Comparison of ENCODE assay signal across 26 mouse cellular contexts in the genomic region with DNA sequence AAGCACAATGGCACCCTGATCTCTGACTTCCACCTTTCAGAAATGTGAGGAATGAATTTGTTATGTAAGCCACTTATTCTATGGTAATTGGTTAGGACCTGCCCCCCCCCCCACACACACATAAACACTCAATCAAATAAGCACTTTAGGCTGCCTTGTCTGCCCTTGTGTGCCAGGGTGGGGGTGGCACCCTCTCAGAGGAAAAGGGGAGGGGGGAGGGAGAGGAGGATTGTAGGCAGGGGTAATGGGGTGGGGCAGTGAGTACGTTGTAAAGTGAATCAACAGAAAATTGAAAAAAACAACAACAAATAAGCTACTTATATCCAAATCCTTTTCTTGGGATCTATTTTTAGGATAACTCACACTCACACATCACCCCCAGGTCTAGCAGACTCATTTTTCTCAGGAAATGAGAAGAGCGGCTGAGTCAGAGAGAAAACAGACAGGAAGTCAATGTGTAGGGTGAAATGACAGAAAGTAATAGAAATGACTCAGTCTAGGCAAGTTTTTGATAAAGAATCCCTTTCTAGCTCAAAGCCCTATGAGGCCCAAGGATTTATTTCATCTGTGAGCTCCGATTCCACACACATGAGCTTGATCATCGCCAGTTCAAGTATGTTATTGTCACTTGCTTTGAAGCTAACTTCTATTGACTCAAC. TPM values are rescaled to one million over a fixed set of nuclear protein-coding genes. Genes with fewer than 3 reads are reported as not detected.
DNase-seq lines count a peak whose midpoint lies in the region; TF ChIP-seq lines count a peak whose summit lies in the region.
"Had no signal": no experiment of that assay in that cellular context is flagged by ENCODE, and none has a peak within 500 bp of the region (broad histone marks: within the 10 kb centered on the region; RNA-seq: fewer than 3 reads in every experiment).

No protein-coding gene starts in this region.

- H3K9me3 ChIP-seq in CH12.LX (replicated peaks; ENCODE audit: low read length): no peaks in the 10 kb centered on the region
- H3K9me3 ChIP-seq: embryonic facial prominence, embryonic 13.5 days; heart, embryonic 15.5 days; hindbrain, embryonic 13.5 days had no signal

- no peaks in the 10 kb centered on the region for H3K79me2 ChIP-seq in CH12.LX (replicated peaks; ENCODE audit: control insufficient read depth, extremely low read depth, insufficient read depth, poor library complexity, severe bottlenecking)

- dilution Hi-C loops in CH12.LX (cut with MboI; ENCODE audit: extremely low pct_ligation_motif_present, extremely low pct_unique_long_range_greater_than_20kb, low sequenced_read_pairs): no loop called here

- H3K27me3 ChIP-seq in CH12.LX (replicated peaks): no peaks in the 10 kb centered on the region
- H3K27me3 ChIP-seq: embryonic facial prominence, embryonic 13.5 days; heart, embryonic 15.5 days; hindbrain, embryonic 13.5 days had no signal

- H3K9ac ChIP-seq in CH12.LX (ENCODE audit: insufficient read depth, low read depth): no peak overlapping the region
- H3K9ac ChIP-seq: embryonic facial prominence, embryonic 13.5 days; heart, embryonic 15.5 days; hindbrain, embryonic 13.5 days had no signal

- H3K4me3 ChIP-seq in CH12.LX (replicated peaks in 1 of 3; ENCODE audit: low read depth in 2 of 3, low read length in 2 of 3, poor library complexity in 1 of 3): no peak overlapping the region
- no peak overlapping the region for H3K4me3 ChIP-seq in embryonic fibroblast, embryonic 13.5 days (ENCODE audit: insufficient read depth, low read length)
- H3K4me3 ChIP-seq: embryonic facial prominence, embryonic 13.5 days; heart, adult 2 months; heart, embryonic 15.5 days; hindbrain, embryonic 13.5 days had no signal

- no peak for TF ChIP-seq POLR2A in CH12.LX (IDR thresholded peaks at IDR 0.05; ENCODE audit: low read depth, low read length)
- no peak for TF ChIP-seq POLR2A in embryonic fibroblast, embryonic 13.5 days (IDR thresholded peaks at IDR 0.05; ENCODE audit: low read depth, low read length)

- no peaks in the 10 kb centered on the region for H3K4me1 ChIP-seq in CH12.LX (ENCODE audit: control insufficient read depth in 1 of 2, insufficient read depth in 2 of 2)
- H3K4me1 ChIP-seq in embryonic fibroblast, embryonic 13.5 days (ENCODE audit: control insufficient read depth, insufficient read depth, low read length): peaks cover 2% of the 10 kb centered on the region; the same call in 1 of the 2 replicates
- H3K4me1 ChIP-seq: embryonic facial prominence, embryonic 13.5 days; heart, embryonic 15.5 days; hindbrain, embryonic 13.5 days had no signal

- no peaks in the 10 kb centered on the region for H3K36me3 ChIP-seq in CH12.LX (replicated peaks in 1 of 2; ENCODE audit: control insufficient read depth in 1 of 2, insufficient read depth in 1 of 2, low read length in 1 of 2)
- H3K36me3 ChIP-seq: embryonic facial prominence, embryonic 13.5 days; heart, embryonic 15.5 days; hindbrain, embryonic 13.5 days had no signal

- in situ Hi-C loops in CH12.LX (cut with MboI; ENCODE audit: low pct_ligation_motif_present, low pct_unique_long_range_greater_than_20kb, low sequenced_read_pairs): no loop called here

- TF ChIP-seq RAD21 in CH12.LX (IDR thresholded peaks at IDR 0.05; ENCODE audit: low read depth, low read length): no peak

- H3K4me2 ChIP-seq in CH12.LX (ENCODE audit: insufficient read depth, low read depth, poor library complexity, severe bottlenecking): no peak overlapping the region
- H3K4me2 ChIP-seq: embryonic facial prominence, embryonic 13.5 days; heart, embryonic 11.5 days; heart, embryonic 15.5 days; hindbrain, embryonic 13.5 days had no signal

- TF ChIP-seq CTCF in CH12.LX (conservative IDR thresholded peaks at IDR 0.05 in 1 of 2, IDR thresholded peaks at IDR 0.05 in 1 of 2; ENCODE audit: low read depth in 2 of 2, low read length in 2 of 2): no peak
- no peak for TF ChIP-seq CTCF in embryonic fibroblast, embryonic 13.5 days (IDR thresholded peaks at IDR 0.05; ENCODE audit: borderline replicate concordance, insufficient read depth, low read length)

- peak; percentile 0 for DNase-seq in right cerebral cortex, adult 18-20 months
- no peak for DNase-seq in right cerebral cortex, postnatal 4 days
- DNase-seq in CH12.LX (ENCODE audit: extremely low read depth): peak; percentile 45
- DNase-seq in naive thymus-derived CD4-positive, alpha-beta T cell, adult 2 months (ENCODE audit: low read depth): peak; percentile 16
- DNase-seq in neural tube, embryonic 10.5 days (ENCODE audit: extremely low spot score, low spot score): no peak
- no peak for DNase-seq in frontal cortex, postnatal 25 days (ENCODE audit: low spot score in 2 of 2)
- no peak for DNase-seq in testis, postnatal 14 days (ENCODE audit: low spot score)
- DNase-seq: adrenal gland, postnatal 14 days; cerebellum, adult 18-20 months; cerebellum, adult 9-11 months; cerebellum, postnatal 36 days; gastrocnemius, postnatal 10 days; heart, adult 2 months; heart, postnatal 14 days had no signal

- no peak overlapping the region for H3K27ac ChIP-seq in CH12.LX (ENCODE audit: insufficient read depth, low read depth)
- peak overlapping the region; percentile 65 for H3K27ac ChIP-seq in embryonic fibroblast, embryonic 13.5 days (ENCODE audit: insufficient read depth, low read length)
- H3K27ac ChIP-seq: embryonic facial prominence, embryonic 13.5 days; heart, adult 2 months; heart, embryonic 15.5 days; hindbrain, embryonic 13.5 days; hindbrain, postnatal 0 days had no signal

- peak; percentile 69; the same call in 1 of the 2 replicates for TF ChIP-seq EP300 in CH12.LX (IDR thresholded peaks at IDR 0.05; ENCODE audit: low read length)

TF ChIP-seq in CH12.LX, 34 proteins besides CTCF, POLR2A, EP300 and RAD21:
- peak; percentile 48; the same call in 1 of the 2 replicates for TF ChIP-seq MEF2A (IDR thresholded peaks at IDR 0.05; ENCODE audit: borderline replicate concordance, low read depth, low read length)
- peak; percentile 64 for TF ChIP-seq IRF4 (IDR thresholded peaks at IDR 0.05; ENCODE audit: low read depth, low read length)
- peak; percentile 63; the same call in 1 of the 2 replicates for TF ChIP-seq JUND (conservative IDR thresholded peaks at IDR 0.05; ENCODE audit: low read depth, low read length)
- peak; percentile 37; the same call in 1 of the 2 replicates for TF ChIP-seq BHLHE40 (IDR thresholded peaks at IDR 0.05; ENCODE audit: low read depth, low read length)
- TF ChIP-seq MAFK (IDR thresholded peaks at IDR 0.05; ENCODE audit: insufficient replicate concordance, low read length): peak; percentile 6; the same call in 1 of the 2 replicates
- TF ChIP-seq JUN (IDR thresholded peaks at IDR 0.05; ENCODE audit: insufficient read depth, low read depth, low read length): peak; percentile 70
- no peak for TF ChIP-seq ZC3H11A (IDR thresholded peaks at IDR 0.05; ENCODE audit: low read depth, low read length)
- TF ChIP-seq NRF1 (IDR thresholded peaks at IDR 0.05; ENCODE audit: low read depth, low read length): no peak

RNA-seq across cellular contexts. Expression of gene 4930402K13Rik, which starts 35.1 kb away (rescaled TPM):
- total RNA-seq in CH12.LX (2012; rRNA removed) (not detected in 2 replicates), CH12.LX (2014; rRNA removed) (not detected in 2 replicates)
- polyA plus RNA-seq in CH12.LX (2012; ENCODE audit: insufficient read length, low read depth): not detected in 2 replicates
- not detected in 2 replicates for polyA plus RNA-seq in embryonic fibroblast, embryonic 13.5 days (2011; ENCODE audit: insufficient read length, low read depth, missing spikeins)
- total RNA-seq: adrenal gland, adult 18-20 months; adrenal gland, postnatal 14 days; ES-E14; gastrocnemius, postnatal 10 days; gastrocnemius, postnatal 4 days; heart, adult 2 months; heart, postnatal 14 days; hematopoietic stem cell, adult 5-6 weeks; hindbrain, postnatal 0 days had no signal
- polyA plus RNA-seq: embryonic facial prominence, embryonic 13.5 days; forebrain, embryonic 14.5 days; heart, adult 2 months; heart, embryonic 11.5 days; heart, embryonic 15.5 days; hindbrain, embryonic 13.5 days; hindbrain, postnatal 0 days; intestine, postnatal 0 days had no signal

Comparison
In these comparisons a context has a peak if more than half of its experiments do, and no peak if none do; other contexts are left out.
1. DNase-seq: peak in right cerebral cortex, adult 18-20 months (single experiment), CH12.LX (single experiment) and naive thymus-derived CD4-positive, alpha-beta T cell, adult 2 months (single experiment); none in right cerebral cortex, postnatal 4 days (single experiment), neural tube, embryonic 10.5 days (single experiment), frontal cortex, postnatal 25 days (0 of 2) and testis, postnatal 14 days (single experiment).